Mouse (Mus musculus): ENCODE measurements at regions not wholly inside any gene's neighbourhood (a gene's known extent, or its start where the extent isn't known, plus 50 kb on each side); places are given as distances from the start of the nearest gene placed in this dataset.

DNA sequence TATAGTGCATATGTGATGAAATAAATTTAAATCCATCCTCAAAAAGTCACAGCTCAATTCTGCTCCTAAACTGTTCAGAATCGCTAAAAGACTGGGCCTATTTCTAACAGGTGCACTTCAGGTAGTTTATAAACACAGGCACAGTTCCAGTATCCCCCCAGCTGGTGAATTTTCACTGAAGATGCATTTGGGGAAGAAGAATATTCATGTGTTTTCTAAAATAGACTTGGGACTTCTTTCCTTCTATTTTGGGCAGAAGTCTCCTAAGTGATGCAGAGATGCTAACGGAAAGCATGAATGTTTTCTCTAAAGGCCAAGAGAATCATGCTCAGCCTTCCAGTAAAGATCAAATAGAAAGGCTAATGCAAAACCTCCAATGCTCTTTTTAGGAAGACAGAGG is 660.9 kb upstream of the Dpp10 start:
- DNase-seq (ENCODE audit: low spot score in 2 of 2) = peak in 1 of 2 experiments; percentile 8

DNA sequence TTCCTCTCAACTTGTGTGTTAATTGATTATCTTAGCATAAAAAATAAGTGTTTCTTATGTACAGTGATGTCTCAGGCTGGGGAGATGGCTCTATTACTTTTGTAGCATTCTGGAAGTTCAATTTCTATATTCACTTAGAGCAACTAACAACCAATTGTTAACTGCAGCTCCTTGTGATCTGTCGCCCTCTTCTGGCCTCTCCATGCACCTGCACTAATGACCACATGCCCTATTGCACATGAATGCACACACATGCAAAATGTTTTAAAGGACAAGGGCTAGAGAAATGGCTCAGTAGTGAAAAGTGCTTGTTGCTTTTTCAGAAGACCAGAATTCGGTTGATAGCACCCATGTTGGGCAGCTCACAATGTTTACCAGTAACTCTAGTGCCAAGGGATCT is 629.1 kb upstream of the Dpp10 start:
- DNase-seq (ENCODE audit: low spot score in 2 of 2) = no peak

DNA sequence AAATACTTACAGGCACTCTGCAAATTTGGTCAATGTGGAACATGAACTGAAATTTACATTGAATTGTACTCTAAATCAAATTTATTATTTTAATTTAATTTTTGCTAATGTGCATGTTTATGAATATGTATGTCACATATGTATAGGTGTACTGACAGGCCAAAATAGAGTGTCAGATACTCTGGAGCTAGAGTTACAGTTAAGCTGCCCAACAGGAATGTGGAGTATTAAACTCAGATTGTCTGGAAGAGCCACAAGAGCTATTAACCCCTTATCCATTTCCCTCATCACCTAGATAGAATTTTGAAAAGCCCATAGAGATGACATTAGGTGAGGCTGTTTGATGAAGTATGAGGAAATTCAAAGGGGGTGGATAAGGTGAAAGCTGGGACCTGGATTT is 607.5 kb upstream of the Dpp10 start:
- no peak for DNase-seq (ENCODE audit: low spot score in 2 of 2)

DNA sequence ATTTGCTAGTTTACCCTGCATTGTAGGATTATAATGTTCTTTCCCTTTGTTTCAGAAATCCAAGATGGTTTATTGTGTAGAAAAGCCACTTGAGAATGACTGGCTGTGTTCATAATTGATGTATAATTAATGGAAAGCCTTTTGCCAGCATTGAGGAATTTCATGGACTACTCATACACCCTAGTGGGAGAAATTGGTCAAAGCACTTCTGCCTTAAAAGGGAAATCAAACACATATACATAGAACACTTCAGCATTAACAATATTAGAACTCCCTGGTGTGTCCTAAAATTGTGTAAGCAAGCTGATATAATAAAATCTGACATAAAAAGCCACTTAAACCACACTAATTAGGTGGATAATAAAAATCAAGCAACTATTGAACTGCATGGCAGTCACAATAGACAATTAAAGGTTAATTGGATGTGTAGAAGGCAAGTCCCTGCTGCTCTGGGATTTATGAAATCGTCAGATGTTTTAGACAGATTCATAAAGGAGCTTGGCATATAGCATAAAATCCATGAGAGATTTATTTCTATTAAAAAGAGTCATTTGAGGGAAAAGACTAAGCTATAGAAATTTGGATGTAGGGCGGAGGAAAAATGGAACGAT is 607.0 kb upstream of the Dpp10 start:
- DNase-seq (ENCODE audit: low spot score in 2 of 2) = peak in 1 of 2 experiments; percentile 6

DNA sequence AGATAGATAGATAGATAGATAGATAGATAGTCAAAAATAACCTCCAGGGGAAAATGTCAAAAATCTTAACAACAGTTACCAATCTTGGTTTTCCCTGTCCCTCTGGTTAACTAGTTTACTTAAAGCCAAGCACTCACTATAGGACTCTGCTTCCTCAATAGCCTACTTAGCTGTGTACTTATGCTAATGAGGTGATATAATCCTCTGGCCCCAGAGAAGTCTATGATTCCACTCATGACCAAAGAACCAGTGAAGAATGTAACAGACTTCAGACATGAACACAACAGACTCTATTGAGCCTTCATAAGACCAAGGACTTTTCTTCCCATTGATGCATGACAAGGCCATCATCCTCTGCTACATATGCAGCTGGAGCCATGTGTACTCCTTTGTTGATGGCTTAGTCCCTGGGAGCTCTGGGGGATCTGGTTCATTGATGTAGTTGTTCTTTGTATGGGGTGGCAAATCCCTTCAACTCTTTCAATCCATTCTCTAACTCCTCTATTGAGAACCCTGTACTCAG is 589.9 kb upstream of the Dpp10 start:
- DNase-seq (ENCODE audit: low spot score in 2 of 2) = no peak

DNA sequence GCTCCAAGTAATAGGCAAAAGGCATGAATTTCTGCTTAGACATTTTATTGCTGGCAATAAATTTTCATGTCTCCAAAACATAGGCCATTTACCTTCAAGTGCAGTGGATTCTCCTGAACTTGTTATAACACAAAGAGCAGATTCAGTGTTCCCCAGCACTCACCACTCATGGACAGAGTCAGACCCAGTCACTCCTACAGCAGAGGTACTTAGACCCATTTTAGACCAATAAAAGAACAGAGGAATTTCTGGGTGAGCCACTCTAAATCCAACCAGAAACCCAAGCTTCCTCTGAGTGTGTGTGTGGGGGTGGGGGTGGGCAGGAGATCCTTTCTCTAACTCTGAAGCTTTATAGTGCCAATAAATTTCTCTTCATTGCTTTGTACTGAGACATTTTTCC is 584.7 kb upstream of the Dpp10 start:
- no peak for DNase-seq (ENCODE audit: low spot score in 2 of 2)

DNA sequence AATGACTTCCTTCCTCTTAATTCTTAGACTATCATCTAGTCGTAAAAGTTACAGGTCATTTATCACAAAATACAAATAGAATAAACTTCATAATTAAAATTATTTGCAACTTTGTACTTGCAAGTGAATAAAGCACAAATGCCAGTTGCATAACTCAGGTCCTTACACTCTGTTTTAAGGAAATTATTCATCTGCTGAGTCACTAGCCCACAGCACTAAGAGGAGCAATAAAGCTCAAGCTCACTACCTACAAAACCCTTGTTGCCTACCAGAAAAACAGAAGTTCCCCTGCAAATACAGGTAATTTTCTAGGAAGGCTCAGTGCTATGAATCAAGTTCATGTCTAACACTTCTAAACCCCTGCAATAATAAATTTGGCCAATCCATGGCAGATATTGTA is 539.3 kb upstream of the Dpp10 start:
- no peak for DNase-seq (ENCODE audit: low spot score in 2 of 2)
